Mouse (Mus musculus) layer of hippocampus, adult 2 months (tissue): Measurements from ENCODE around the gene Plxnb3. TPM values are rescaled to one million over a fixed set of nuclear protein-coding genes. Genes with fewer than 3 reads are reported as not detected.
"Not testable (repeated sequence)": the region's sequence is repeated elsewhere in the genome, so short reads cannot be mapped to it uniquely, and the experiment has no call there.

Experiments used
- DNase-seq, 2 experiments: peaks; one replicate each; pipeline ENCODE4 v3.0.0; 2022; ENCODE audit warnings: low spot score in 2 of 2
- H3K27ac ChIP-seq: fragments of 200-600 bp; 2 replicates; pipeline ENCODE4 v1.8.1; 2022
- H3K4me3 ChIP-seq: fragments of 200-600 bp; 2 replicates; pipeline ENCODE4 v1.8.1; 2022; ENCODE audit warnings: mild to moderate bottlenecking
- CTCF ChIP-seq: fragments of 200-600 bp; conservative IDR thresholded peaks from 2 replicates; pipeline ENCODE4 v1.8.1; 2022; ENCODE audit warnings: antibody characterized with exemption, mild to moderate bottlenecking, moderate library complexity
- long read RNA-seq, 2 experiments: library from polyadenylated mRNA; stranded (forward); transcript quantifications; one replicate each; pipeline ENCODE4 v2.0.0; 2021; ENCODE audit warnings: borderline mapping rate in 2 of 2
- total RNA-seq, 2 experiments: library from RNA; stranded (reverse); gene quantifications; 2 replicates each; pipeline ENCODE4 v1.2.3; 2021

Plxnb3 gene
- total RNA-seq, result 10 to 100 TPM; 11.2 to 12.1 TPM
- long read RNA-seq, experiment 1, partial matches to known transcripts, result 2 of 8 reads
- long read RNA-seq, experiment 1, other reads (novel, unspliced or antisense), result 6 of 8 reads
- long read RNA-seq, experiment 2, partial matches to known transcripts, result 7 of 19 reads
- long read RNA-seq, experiment 2, other reads (novel, unspliced or antisense), result 12 of 19 reads

- Histone ChIP-seq H3K4me3 (peak within 1 kb of the TSS; percentile 22), H3K27ac (peak within 1 kb of the TSS; percentile 62)
- peak in 1 of 2 experiments; percentile 48 for DNase-seq
- TF ChIP-seq CTCF, result no peak
These were observed at the start of gene Plxnb3 for GRCm38 (mm10) chrX:73756334-73757140. TSS of gene Plxnb3 (plus strand) at chrX:73757090.

DNA sequence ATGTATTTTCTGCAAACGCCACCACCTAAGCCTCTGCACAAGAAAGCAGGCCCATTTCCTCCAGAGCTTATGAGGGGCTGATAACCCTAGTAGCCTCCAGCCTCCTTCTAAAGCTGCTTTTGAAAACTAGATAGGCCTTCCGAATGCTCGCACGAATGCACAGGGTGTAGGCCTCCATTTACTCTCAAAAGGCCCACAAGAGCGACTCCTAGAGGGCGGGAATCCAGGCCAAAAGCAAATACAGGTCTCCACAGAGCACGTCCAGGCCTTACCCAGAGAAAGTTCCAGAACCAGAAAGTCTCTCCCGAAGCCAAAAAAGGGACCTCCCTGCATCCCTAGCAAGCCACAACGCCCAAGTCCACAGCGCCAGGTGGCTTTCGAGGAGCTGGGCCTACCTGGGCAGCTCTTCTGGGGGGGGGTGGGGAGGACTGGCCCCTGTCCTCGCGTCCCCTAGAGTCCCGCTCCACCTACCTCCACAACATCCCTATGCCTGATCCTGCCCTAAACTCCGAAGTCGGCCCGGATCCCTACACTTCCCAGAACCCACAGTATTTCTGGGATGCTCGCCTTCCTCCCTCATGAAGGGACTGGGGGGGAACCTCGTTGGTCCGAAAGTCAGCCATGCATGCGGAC lies 41.3 kb upstream of the Plxnb3 start:
- peak overlapping the region; percentile 59 for H3K4me3 ChIP-seq
- peak; percentile 42 for TF ChIP-seq CTCF
- DNase-seq, result peak in 1 of 2 experiments; percentile 11

GRCm38 (mm10) chrX:73716109-73716661 lies 40.7 kb upstream of the Plxnb3 start, which contains the start of the genes Bcap31 and Abcd1:
TSS of gene Bcap31 (minus strand) at chrX:73716175.
TSS of gene Abcd1 (plus strand) at chrX:73716597.
- 0 out of 2 replicates have a peak, but pooled peaks have one; percentile 4 for TF ChIP-seq CTCF

More for the DNA sequence above, 41.3 kb upstream of the Plxnb3 start:
- peak overlapping the region; percentile 91; the same call in 1 of the 2 replicates for H3K27ac ChIP-seq

DNA sequence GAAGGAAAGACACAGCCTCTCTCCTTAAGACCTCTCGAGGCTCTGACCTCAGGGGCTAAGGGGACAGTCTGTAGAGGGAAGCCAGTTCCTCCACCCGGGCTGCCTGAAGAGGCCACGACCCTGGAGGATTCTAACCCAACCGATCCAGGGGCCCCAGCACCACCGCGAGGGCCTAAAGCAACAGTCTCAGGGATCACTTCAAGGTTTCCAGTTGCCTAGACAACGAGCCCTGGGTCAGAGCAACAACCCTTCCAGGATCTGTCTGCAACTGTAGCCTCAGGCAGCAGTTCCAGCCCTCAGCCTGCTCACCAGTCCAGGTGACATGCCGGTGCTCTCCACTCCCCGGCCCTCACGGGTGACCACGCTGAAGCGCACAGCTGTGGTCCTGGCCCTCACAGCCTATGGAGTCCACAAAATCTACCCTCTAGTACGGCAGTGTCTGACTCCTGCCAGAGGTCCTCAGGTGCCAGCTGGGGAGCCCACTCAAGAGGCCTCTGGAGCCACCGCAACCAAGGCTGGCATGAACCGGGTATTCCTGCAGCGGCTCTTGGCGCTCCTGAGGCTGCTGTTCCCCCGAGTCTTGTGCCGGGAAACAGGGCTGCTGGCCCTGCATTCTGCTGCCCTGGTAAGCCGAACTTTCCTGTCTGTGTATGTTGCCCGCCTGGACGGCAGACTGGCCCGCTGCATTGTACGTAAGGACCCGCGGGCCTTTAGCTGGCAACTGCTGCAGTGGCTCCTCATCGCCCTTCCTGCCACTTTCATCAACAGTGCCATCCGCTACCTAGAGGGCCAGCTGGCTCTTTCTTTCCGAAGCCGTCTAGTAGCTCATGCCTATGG lies 40.0 kb upstream of the Plxnb3 start:
- Histone ChIP-seq H3K4me3 (peak overlapping the region; percentile 59), H3K27ac (peak overlapping the region; percentile 91)
- no peak for DNase-seq
- no peak for TF ChIP-seq CTCF

More at GRCm38 (mm10) chrX:73716109-73716661, 40.7 kb upstream of the Plxnb3 start, which contains the start of the genes Bcap31 and Abcd1:
- peak within 1 kb of the TSS; percentile 91 for H3K27ac ChIP-seq
- H3K4me3 ChIP-seq, result peak within 1 kb of the TSS; percentile 59
- peak; percentile 87 to 91 for DNase-seq

DNA sequence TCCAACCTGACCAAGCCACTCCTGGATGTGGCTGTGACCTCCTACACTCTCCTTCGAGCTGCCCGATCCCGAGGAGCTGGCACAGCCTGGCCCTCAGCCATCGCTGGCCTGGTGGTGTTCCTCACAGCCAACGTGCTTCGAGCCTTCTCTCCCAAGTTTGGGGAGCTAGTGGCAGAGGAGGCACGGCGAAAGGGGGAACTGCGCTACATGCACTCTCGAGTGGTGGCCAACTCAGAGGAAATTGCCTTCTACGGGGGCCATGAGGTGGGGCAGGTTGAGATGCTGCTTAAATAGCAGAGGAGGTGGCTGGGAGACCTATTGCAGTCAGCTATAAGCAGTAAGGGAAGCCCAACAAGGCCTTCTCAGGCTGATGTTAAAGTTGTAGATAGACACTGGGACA lies 39.2 kb upstream of the Plxnb3 start:
- TF ChIP-seq CTCF, result no peak
- no peak for DNase-seq
- peak overlapping the region; percentile 59 for H3K4me3 ChIP-seq
- peak overlapping the region; percentile 91 for H3K27ac ChIP-seq

GRCm38 (mm10) chrX:73718271-73718670 lies 38.6 kb upstream of the Plxnb3 start:
- no peak for TF ChIP-seq CTCF
- no peak for DNase-seq
- peak overlapping the region; percentile 36; the same call in 1 of the 2 replicates for H3K27ac ChIP-seq
- H3K4me3 ChIP-seq, result no peak overlapping the region; the same call in 1 of the 2 replicates

DNA sequence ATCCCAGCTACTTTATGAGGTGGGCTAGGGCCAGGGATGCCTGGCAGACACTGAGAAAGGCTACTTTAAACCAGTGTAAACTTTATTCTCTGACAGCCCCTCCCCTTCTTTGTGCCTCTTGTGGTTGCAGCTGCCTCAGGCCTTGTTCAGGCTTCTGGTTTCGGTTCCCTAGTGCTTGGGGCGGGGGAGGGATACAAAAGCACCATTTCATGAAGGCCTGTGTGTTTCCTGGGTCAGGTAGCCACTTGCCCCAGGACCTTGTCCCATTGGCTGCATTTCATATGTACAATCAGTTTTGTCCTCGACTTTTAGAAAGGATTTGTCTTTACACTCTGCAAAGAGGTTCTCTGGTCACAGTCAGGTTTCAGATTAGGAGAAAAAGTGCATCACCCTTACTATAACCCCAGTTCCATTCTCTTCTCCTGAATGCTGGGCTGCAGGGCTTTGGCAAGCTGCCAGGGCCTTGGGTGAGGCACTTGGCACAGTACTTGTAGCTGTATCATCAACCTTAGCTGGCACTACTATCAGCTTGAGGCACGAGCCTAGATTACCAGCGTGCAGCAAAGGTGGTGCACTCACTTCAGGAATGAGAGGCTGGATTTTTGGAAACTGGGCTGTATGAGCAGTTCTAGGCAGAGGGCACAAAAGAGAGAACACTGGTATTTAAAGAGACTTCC lies 38.1 kb upstream of the Plxnb3 start:
- Histone ChIP-seq H3K27ac (peak overlapping the region; percentile 36; the same call in 1 of the 2 replicates), H3K4me3 (no peak overlapping the region; the same call in 1 of the 2 replicates)
- TF ChIP-seq CTCF, result no peak
- DNase-seq, result no peak

GRCm38 (mm10) chrX:73730908-73731307 lies 26.0 kb upstream of the Plxnb3 start:
- no peak overlapping the region for H3K27ac ChIP-seq
- H3K4me3 ChIP-seq, result no peak overlapping the region
- DNase-seq, result no peak
- TF ChIP-seq CTCF, result no peak

GRCm38 (mm10) chrX:73738155-73738554 lies 18.7 kb upstream of the Plxnb3 start:
- Histone ChIP-seq H3K4me3 (no peak overlapping the region), H3K27ac (no peak overlapping the region)
- no peak for DNase-seq
- TF ChIP-seq CTCF, result peak; percentile 59

- TF ChIP-seq CTCF, result no peak
- no peak overlapping the region for H3K27ac ChIP-seq
- no peak for DNase-seq
- no peak overlapping the region for H3K4me3 ChIP-seq
These were observed 17.7 kb upstream of the Plxnb3 start for GRCm38 (mm10) chrX:73739151-73739550.

DNA sequence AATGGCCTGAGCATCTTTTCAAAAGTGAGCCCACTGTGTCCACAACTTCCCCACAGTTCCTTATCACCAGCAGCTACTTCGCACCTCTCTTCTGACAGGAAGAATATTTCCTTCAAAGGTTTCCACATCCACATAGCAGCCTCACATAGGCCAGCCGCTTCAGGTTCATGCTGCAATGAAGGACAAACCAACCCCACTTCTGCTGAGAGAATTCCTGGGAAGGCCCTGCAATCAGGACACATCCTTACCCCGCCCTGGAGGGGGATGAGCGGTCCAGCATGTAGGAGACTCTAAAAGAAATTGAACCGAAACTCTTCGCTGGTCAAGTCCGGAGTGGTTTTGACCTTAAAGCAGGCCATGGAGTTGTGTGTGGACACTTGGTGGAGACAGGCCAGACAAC lies 17.0 kb upstream of the Plxnb3 start:
- H3K27ac ChIP-seq, H3K4me3 ChIP-seq, DNase-seq: not testable (repeated sequence)
